Mouse (Mus musculus) urinary bladder, postnatal 14 days (tissue): Measurements from ENCODE around the gene Ptprn.
A peak's percentile ranks its signal among the peaks of the same experiment; 100 is the strongest.

Source experiments
- DNase-seq: peaks from one replicate; pipeline ENCODE4 v3.0.0; 2021; ENCODE audit warnings: low spot score

The Ptprn gene

GRCm38 (mm10) chr1:75222926-75223325, 41.4 kb downstream of the Ptprn start:
- DNase-seq: no peak

GRCm38 (mm10) chr1:75221538-75221937, 42.8 kb downstream of the Ptprn start:
- no peak for DNase-seq

- peak; percentile 23 for DNase-seq
These were observed 44.8 kb downstream of the Ptprn start, which contains the start of gene Tuba4a for GRCm38 (mm10) chr1:75219531-75219930. Tuba4a (minus strand) TSS chr1:75219865.

GRCm38 (mm10) chr1:75219078-75219477, 45.2 kb downstream of the Ptprn start:
- DNase-seq: peak; percentile 91

GRCm38 (mm10) chr1:75218227-75219001, 45.9 kb downstream of the Ptprn start:
- peak; percentile 38 for DNase-seq

- no peak for DNase-seq
These were observed 46.4 kb downstream of the Ptprn start for GRCm38 (mm10) chr1:75217893-75218226.

- DNase-seq: no peak
These were observed 47.3 kb downstream of the Ptprn start for GRCm38 (mm10) chr1:75216797-75217585.

GRCm38 (mm10) chr1:75215785-75216184, 48.5 kb downstream of the Ptprn start:
- DNase-seq: no peak

GRCm38 (mm10) chr1:75214886-75215285, 49.4 kb downstream of the Ptprn start:
- peak; percentile 38 for DNase-seq

- no peak for DNase-seq
These were observed 49.9 kb downstream of the Ptprn start for GRCm38 (mm10) chr1:75214442-75214841.

GRCm38 (mm10) chr1:75213096-75213495, 51.2 kb downstream of the Ptprn start:
- DNase-seq: no peak

GRCm38 (mm10) chr1:75212542-75212941, 51.8 kb downstream of the Ptprn start:
- DNase-seq: no peak

GRCm38 (mm10) chr1:75211141-75211708, 53.1 kb downstream of the Ptprn start:
- DNase-seq: no peak

GRCm38 (mm10) chr1:75210136-75211087, 53.9 kb downstream of the Ptprn start, which contains the start of the genes Glb1l and Stk16:
Glb1l (minus strand) TSS chr1:75210813.
Stk16 (plus strand) TSS chr1:75210838.
- DNase-seq: peak; percentile 97

- peak; percentile 49 for DNase-seq
These were observed 55.2 kb downstream of the Ptprn start for GRCm38 (mm10) chr1:75208967-75209678.

GRCm38 (mm10) chr1:75201236-75201635, 63.1 kb downstream of the Ptprn start:
- no peak for DNase-seq
